Mouse (Mus musculus) ES-Bruce4 (cell line): ENCODE data around the gene Wdr49. TPM values are rescaled to one million over a fixed set of nuclear protein-coding genes. Genes with fewer than 3 reads are reported as not detected.

ENCODE experiments used
- H3K27ac ChIP-seq: 2 replicates; pipeline ENCODE4 v1.5.1; 2012; ENCODE audit warnings: low read length, inconsistent platforms; ENCODE audit not compliant: insufficient read depth
- H3K27me3 ChIP-seq: 2 replicates; pipeline ENCODE4 v1.6.1; 2012; ENCODE audit warnings: mild to moderate bottlenecking, low read length, inconsistent platforms; ENCODE audit not compliant: control insufficient read depth, poor library complexity, insufficient read depth, severe bottlenecking
- H3K36me3 ChIP-seq: 2 replicates; pipeline ENCODE4 v1.6.1; 2012; ENCODE audit warnings: inconsistent platforms, mild to moderate bottlenecking, low read length, moderate library complexity; ENCODE audit not compliant: control insufficient read depth, poor library complexity, insufficient read depth, severe bottlenecking
- H3K4me1 ChIP-seq: one replicate; pipeline ENCODE4 v1.8.1; 2011; ENCODE audit warnings: low read length; ENCODE audit not compliant: control insufficient read depth, insufficient read depth
- H3K4me3 ChIP-seq: 2 replicates; pipeline ENCODE4 v1.5.1; 2011; ENCODE audit warnings: low read depth, mild to moderate bottlenecking, low read length
- H3K9ac ChIP-seq: 2 replicates; pipeline ENCODE4 v1.6.1; 2012; ENCODE audit warnings: low read depth, mild to moderate bottlenecking, inconsistent platforms; ENCODE audit not compliant: poor library complexity, severe bottlenecking
- H3K9me3 ChIP-seq: replicated peaks from 2 replicates; pipeline ENCODE4 v1.6.1; 2012; ENCODE audit warnings: mild to moderate bottlenecking, low read length, inconsistent platforms; ENCODE audit not compliant: control insufficient read depth, poor library complexity, insufficient read depth, severe bottlenecking
- CTCF ChIP-seq: IDR thresholded peaks from one replicate; pipeline ENCODE4 v1.8.1; 2011; ENCODE audit warnings: low read depth, low read length
- EP300 ChIP-seq: IDR thresholded peaks from 2 replicates; pipeline ENCODE4 v1.6.1; 2011; ENCODE audit warnings: low read depth, low read length; ENCODE audit not compliant: insufficient read depth
- POLR2A ChIP-seq: IDR thresholded peaks from one replicate; pipeline ENCODE4 v1.8.1; 2011; ENCODE audit warnings: low read length; ENCODE audit not compliant: insufficient read depth
- polyA plus RNA-seq: library from polyadenylated mRNA; stranded (reverse); fragments of >200 nt; gene quantifications from 2 replicates; pipeline ENCODE4 v1.2.4, GENCODE M21; 2011; ENCODE audit warnings: low read depth; ENCODE audit not compliant: missing spikeins, insufficient read depth, insufficient read length

Wdr49 gene
- polyA plus RNA-seq, 1 experiment = not detected

DNA sequence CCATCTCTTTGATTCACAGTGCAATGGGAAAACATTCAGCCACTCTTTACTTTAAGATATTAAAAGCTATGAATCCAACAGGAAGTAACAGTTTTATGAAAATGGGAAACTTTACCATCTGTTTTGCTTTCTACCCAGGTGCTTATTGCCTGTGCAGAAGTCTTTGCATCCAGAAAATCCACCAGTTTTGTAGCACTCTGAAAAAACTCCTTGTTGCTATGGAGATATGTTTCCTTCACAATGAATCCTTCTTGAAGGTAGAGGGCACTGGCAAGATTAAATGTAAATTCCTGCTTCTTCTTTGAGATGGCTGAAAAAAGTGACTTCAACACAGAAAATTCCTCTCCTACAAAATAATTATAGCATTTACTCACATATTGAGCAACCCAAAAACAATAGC is 222.6 kb downstream of the Wdr49 start:
- Histone ChIP-seq H3K4me3 (no peak overlapping the region), H3K9me3 (no peaks in the 10 kb centered on the region), H3K4me1 (no peaks in the 10 kb centered on the region), H3K27me3 (no peaks in the 10 kb centered on the region), H3K27ac (no peak overlapping the region), H3K9ac (no peak overlapping the region), H3K36me3 (no peaks in the 10 kb centered on the region)
- TF ChIP-seq CTCF = no peak
- no peak for TF ChIP-seq POLR2A
- no peak for TF ChIP-seq EP300

Other genes starting within 250 kb of the Wdr49 start
- gene Serpini2, start 212.1 kb downstream of the Wdr49 start, polyA plus RNA-seq = not detected in 2 replicates
- 111 and 119 TPM in 2 replicates for gene Pdcd10, start 74.7 kb upstream of the Wdr49 start, polyA plus RNA-seq
- 3.6 and 4.6 TPM in 2 replicates for gene Serpini1, start 75.4 kb upstream of the Wdr49 start, polyA plus RNA-seq